Mouse (Mus musculus) heart, embryonic 13.5 days (tissue): Measurements from ENCODE around the gene Tnfsf10. TPM values are rescaled to one million over a fixed set of nuclear protein-coding genes. Genes with fewer than 3 reads are reported as not detected.
"Not testable (repeated sequence)": the region's sequence is repeated elsewhere in the genome, so short reads cannot be mapped to it uniquely, and the experiment has no call there.

Source experiments
- ATAC-seq: fragments of 200-750 bp; cut with Nextera tagmentation; 2 replicates; pipeline ENCODE4 v1.8.0; 2017; ENCODE audit warnings: moderate TSS enrichment; ENCODE audit not compliant: insufficient number of reproducible peaks, low FRiP score, low TSS enrichment; ENCODE audit errors: extremely low read depth
- H3K27ac ChIP-seq: fragments of 300-500 bp; sonication (generic); replicated peaks from 2 replicates; pipeline ENCODE4 v1.5.1; 2015; ENCODE audit warnings: moderate library complexity, mild to moderate bottlenecking, inconsistent platforms
- H3K27me3 ChIP-seq: fragments of 300-500 bp; sonication (generic); replicated peaks from 2 replicates; pipeline ENCODE4 v1.6.1; 2015; ENCODE audit warnings: mild to moderate bottlenecking, inconsistent platforms
- H3K36me3 ChIP-seq: fragments of 300-500 bp; sonication (generic); 2 replicates; pipeline ENCODE4 v1.6.1; 2015; ENCODE audit warnings: mild to moderate bottlenecking, inconsistent platforms
- H3K4me1 ChIP-seq: fragments of 300-500 bp; sonication (generic); 2 replicates; pipeline ENCODE4 v1.6.1; 2015; ENCODE audit warnings: inconsistent platforms
- H3K4me2 ChIP-seq: fragments of 300-500 bp; sonication (generic); 2 replicates; pipeline ENCODE4 v1.6.1; 2015; ENCODE audit warnings: inconsistent platforms, mild to moderate bottlenecking, moderate library complexity
- H3K4me3 ChIP-seq: fragments of 300-500 bp; sonication (generic); 2 replicates; pipeline ENCODE4 v1.5.1; 2015; ENCODE audit warnings: moderate library complexity, mild to moderate bottlenecking, inconsistent platforms
- H3K9ac ChIP-seq: fragments of 300-500 bp; sonication (generic); 2 replicates; pipeline ENCODE4 v1.6.1; 2015; ENCODE audit warnings: inconsistent platforms, mild to moderate bottlenecking, moderate library complexity
- H3K9me3 ChIP-seq: fragments of 300-500 bp; sonication (generic); 2 replicates; pipeline ENCODE4 v1.6.1; 2016; ENCODE audit warnings: inconsistent platforms
- WGBS: fragments of 180-500 bp; shearing (Covaris S2); methylation state at CpG from one replicate; pipeline ENCODE4 v1.1.7; 2015; ENCODE audit warnings: mixed read lengths; 5-methylcytosine and 5-hydroxymethylcytosine counted together
- polyA plus RNA-seq: library from polyadenylated mRNA; unstranded; fragments of >200 nt; fragmentation: Nextera tagmentation; extraction: Ambion mirVana; gene quantifications from 2 replicates; pipeline ENCODE4 v1.2.1, GENCODE M21; 2015

Gene Tnfsf10
- polyA plus RNA-seq, 1 experiment from 2014 or later: 0.31 TPM

DNA sequence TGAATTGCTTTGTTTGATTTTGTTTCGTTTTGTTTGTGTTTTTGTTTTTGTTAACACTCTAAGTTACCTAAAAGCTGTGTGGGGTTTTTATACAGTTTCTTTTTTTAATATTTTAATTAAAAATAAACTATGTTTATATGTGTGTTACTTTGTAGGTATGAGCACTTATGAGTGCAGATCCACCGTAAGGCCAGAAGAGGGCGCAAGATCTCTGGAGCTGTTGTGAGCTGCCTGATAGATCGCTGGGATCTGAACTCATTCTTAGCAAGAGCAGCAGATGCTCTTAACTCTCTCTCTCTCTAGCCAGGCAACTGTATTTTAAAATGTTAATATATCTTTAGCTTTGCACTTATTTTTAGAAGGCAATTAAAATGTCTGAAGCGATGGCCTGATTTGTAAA lies 32.6 kb upstream of the Tnfsf10 start:
- no peak overlapping the region for H3K4me3 ChIP-seq
- H3K9me3 ChIP-seq: no peaks in the 10 kb centered on the region
- no peak overlapping the region for H3K4me2 ChIP-seq
- H3K27me3 ChIP-seq: 0 out of 2 replicates have a peak, but pooled peaks cover 2% of the 10 kb centered on the region
- ATAC-seq: no peak
- no peak overlapping the region for H3K27ac ChIP-seq
- H3K4me1 ChIP-seq: peaks cover 35% of the 10 kb centered on the region
- H3K36me3 ChIP-seq: no peaks in the 10 kb centered on the region
- no peak overlapping the region for H3K9ac ChIP-seq
- WGBS: 87% methylated on average over 5 of the region's 5 CpGs

DNA sequence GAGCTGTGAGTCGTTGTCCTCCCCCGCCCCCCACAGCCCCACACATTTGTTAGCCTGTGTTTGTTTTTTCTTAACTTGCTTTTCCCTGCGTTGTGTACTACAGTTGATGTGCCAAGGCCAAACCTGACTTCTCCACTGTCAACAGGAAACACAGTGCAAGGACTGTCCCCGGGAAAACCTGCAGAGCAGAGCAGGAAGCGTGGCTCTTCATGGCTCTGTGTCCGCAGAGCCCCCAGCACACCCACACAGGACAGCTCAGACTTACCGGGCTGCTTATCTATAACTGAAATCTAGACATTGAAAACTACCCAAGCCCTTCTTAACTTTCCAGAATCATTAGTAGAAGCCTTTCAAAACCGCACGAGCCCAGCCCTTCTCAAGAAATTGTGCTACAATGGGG lies 31.8 kb upstream of the Tnfsf10 start:
- H3K9ac ChIP-seq: no peak overlapping the region
- H3K4me2 ChIP-seq: no peak overlapping the region
- H3K4me1 ChIP-seq: peaks cover 37% of the 10 kb centered on the region
- H3K9me3 ChIP-seq: no peaks in the 10 kb centered on the region
- WGBS: 65% methylated on average over 9 of the region's 9 CpGs
- H3K36me3 ChIP-seq: no peaks in the 10 kb centered on the region
- H3K4me3 ChIP-seq: no peak overlapping the region
- H3K27ac ChIP-seq: no peak overlapping the region
- ATAC-seq: no peak
- H3K27me3 ChIP-seq: 0 out of 2 replicates have a peak, but pooled peaks cover 2% of the 10 kb centered on the region

DNA sequence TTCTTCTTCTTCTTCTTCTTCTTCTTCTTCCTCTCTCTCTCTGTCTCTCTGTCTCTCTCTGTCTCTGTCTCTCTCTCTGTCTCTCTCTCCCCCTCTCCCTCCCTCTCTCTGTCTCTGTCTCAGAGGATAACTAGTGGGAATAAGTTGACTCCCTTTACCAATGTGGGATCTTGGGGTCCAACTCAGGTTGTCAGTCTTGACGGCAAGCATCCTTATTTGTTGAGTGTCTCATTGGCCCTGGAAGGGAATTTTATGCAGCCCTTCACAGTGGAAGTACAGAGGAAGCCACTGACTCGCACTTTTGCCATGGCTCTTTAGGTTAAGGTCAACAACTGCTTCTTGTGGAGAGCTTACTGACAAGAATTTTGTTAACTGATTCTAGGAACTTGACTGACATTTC lies 28.5 kb upstream of the Tnfsf10 start:
- Histone ChIP-seq H3K27me3 (0 out of 2 replicates have a peak, but pooled peaks cover 2% of the 10 kb centered on the region), H3K9ac (no peak overlapping the region), H3K9me3 (no peaks in the 10 kb centered on the region), H3K4me3 (no peak overlapping the region), H3K36me3 (no peaks in the 10 kb centered on the region), H3K27ac (no peak overlapping the region), H3K4me1 (peaks cover 16% of the 10 kb centered on the region), H3K4me2 (no peak overlapping the region)
- no peak for ATAC-seq
- WGBS: 50% methylated on average over 2 of the region's 2 CpGs

- Histone ChIP-seq H3K27me3 (0 out of 2 replicates have a peak, but pooled peaks cover 2% of the 10 kb centered on the region), H3K36me3 (no peaks in the 10 kb centered on the region), H3K9ac (no peak overlapping the region), H3K4me1 (peaks cover 10% of the 10 kb centered on the region), H3K27ac (peak overlapping the region; percentile 20; the same call in 1 of the 2 replicates), H3K4me3 (no peak overlapping the region), H3K9me3 (no peaks in the 10 kb centered on the region), H3K4me2 (no peak overlapping the region)
- ATAC-seq: no peak
- 32% methylated on average over 8 of the region's 8 CpGs for WGBS
These were observed 27.9 kb upstream of the Tnfsf10 start for GRCm38 (mm10) chr3:27288909-27289308.

- WGBS: 80% methylated on average over 5 of the region's 5 CpGs
- ATAC-seq: no peak
These were observed 26.5 kb upstream of the Tnfsf10 start for GRCm38 (mm10) chr3:27290285-27290684.

GRCm38 (mm10) chr3:27290945-27291344 lies 25.9 kb upstream of the Tnfsf10 start:
- not testable (repeated sequence) for H3K27ac ChIP-seq, H3K4me2 ChIP-seq, H3K9ac ChIP-seq, H3K27me3 ChIP-seq, H3K9me3 ChIP-seq, H3K4me3 ChIP-seq, H3K36me3 ChIP-seq, ATAC-seq
- WGBS: 73% methylated on average over 5 of the region's 5 CpGs
- H3K4me1 ChIP-seq: peaks cover 10% of the 10 kb centered on the region

More at GRCm38 (mm10) chr3:27290285-27290684, 26.5 kb upstream of the Tnfsf10 start:
- no peaks in the 10 kb centered on the region for H3K9me3 ChIP-seq
- no peak overlapping the region for H3K9ac ChIP-seq
- no peaks in the 10 kb centered on the region for H3K36me3 ChIP-seq
- no peak overlapping the region for H3K27ac ChIP-seq
- no peak overlapping the region for H3K4me2 ChIP-seq
- H3K27me3 ChIP-seq: 0 out of 2 replicates have a peak, but pooled peaks cover 2% of the 10 kb centered on the region
- no peak overlapping the region for H3K4me3 ChIP-seq
- H3K4me1 ChIP-seq: peaks cover 10% of the 10 kb centered on the region

GRCm38 (mm10) chr3:27291411-27291810 lies 25.4 kb upstream of the Tnfsf10 start:
- not testable (repeated sequence) for H3K36me3 ChIP-seq, ATAC-seq, H3K4me2 ChIP-seq, H3K9me3 ChIP-seq, H3K27me3 ChIP-seq, H3K4me3 ChIP-seq, H3K27ac ChIP-seq, H3K9ac ChIP-seq
- H3K4me1 ChIP-seq: peaks cover 10% of the 10 kb centered on the region
- 78% methylated on average over 4 of the region's 4 CpGs for WGBS

DNA sequence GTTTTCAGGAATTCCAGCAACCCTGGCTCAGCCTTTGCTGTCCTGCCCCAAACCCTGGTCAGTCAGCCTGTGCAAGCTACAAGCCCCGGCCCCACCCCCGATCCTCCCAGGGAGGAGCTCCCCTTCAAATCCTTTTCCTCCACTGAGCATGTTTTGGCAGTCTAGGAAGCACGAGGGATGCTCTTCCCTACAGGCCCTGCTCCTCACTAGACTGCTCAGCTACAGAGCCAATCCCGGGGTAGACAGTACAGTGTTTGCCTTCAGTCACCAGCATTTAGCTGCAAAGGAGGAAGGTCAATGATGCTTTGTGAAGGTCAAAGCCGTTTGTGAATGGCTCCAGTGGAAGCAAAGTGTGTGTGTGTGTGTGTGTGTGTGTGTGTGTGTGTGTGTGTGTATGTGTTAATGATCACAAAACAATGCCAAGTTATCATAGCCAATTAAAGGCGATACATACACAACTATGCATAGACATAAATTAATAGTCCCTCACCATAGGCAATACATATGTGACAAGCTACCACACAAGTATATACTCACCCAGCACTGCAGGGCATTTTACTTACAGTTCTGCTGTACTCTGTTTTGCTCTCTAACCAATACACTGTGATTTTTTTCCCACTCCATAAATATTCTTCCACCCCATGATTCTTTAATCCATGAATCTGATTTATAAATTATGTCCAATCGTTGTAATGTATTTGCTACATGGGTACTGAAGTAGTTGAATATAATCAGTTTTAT lies 23.0 kb upstream of the Tnfsf10 start:
- no peak overlapping the region for H3K4me2 ChIP-seq
- WGBS: 64% methylated on average over 7 of the region's 7 CpGs
- no peak overlapping the region for H3K27ac ChIP-seq
- ATAC-seq: no peak
- no peaks in the 10 kb centered on the region for H3K27me3 ChIP-seq
- H3K4me1 ChIP-seq: peaks cover 5% of the 10 kb centered on the region; the same call in 1 of the 2 replicates
- H3K36me3 ChIP-seq: no peaks in the 10 kb centered on the region
- no peaks in the 10 kb centered on the region for H3K9me3 ChIP-seq
- no peak overlapping the region for H3K9ac ChIP-seq
- no peak overlapping the region for H3K4me3 ChIP-seq

DNA sequence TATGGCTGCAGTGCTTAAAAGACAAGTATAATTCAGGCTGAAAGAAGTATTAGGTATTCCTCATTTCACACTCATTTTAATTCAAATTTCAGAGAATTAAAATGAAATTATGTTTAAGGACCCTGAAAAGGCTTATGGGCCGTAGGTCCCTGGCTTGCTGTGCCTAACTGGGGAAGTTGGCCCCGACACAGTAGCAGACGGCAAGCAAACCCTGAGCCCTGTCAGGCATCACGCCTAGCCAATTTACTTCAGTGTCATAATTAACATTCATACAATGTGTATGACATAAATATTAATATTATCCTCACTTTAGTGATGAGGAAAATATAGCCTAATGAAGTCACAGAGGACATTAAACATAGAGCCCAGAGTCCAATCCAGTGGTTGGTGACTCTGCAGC lies 16.4 kb upstream of the Tnfsf10 start:
- no peak overlapping the region for H3K27ac ChIP-seq

GRCm38 (mm10) chr3:27302339-27303022 lies 14.3 kb upstream of the Tnfsf10 start:
- WGBS: 66% methylated on average over 9 of the region's 9 CpGs
- ATAC-seq: no peak

More for the DNA sequence above, 16.4 kb upstream of the Tnfsf10 start:
- Histone ChIP-seq H3K9ac (no peak overlapping the region), H3K4me2 (no peak overlapping the region), H3K4me3 (no peak overlapping the region), H3K27me3 (no peaks in the 10 kb centered on the region), H3K9me3 (no peaks in the 10 kb centered on the region), H3K4me1 (no peaks in the 10 kb centered on the region), H3K36me3 (no peaks in the 10 kb centered on the region)
- no peak for ATAC-seq
- 80% methylated on average over 4 of the region's 4 CpGs for WGBS

DNA sequence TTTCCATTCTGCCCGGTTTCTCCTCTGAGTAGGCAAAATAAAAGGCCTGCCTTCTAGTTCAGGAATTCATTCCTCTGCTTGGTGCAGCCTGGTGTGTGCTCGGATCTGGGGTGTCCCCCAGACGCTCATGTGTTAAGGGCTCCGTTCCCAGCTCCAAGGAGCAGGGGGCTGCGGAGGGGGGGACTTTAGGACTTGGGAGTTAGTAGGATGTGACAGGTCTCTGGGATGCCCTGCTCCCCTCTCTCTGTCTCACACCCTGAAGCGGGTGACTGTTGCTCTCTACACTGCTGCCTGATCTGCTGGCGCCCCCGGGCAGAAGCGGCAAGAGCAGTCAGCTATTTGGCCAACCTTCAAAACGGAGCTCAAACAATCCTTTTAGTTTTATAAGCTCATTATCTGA lies 10.0 kb upstream of the Tnfsf10 start:
- H3K4me2 ChIP-seq: no peak overlapping the region
- WGBS: 78% methylated on average over 10 of the region's 10 CpGs
- no peak overlapping the region for H3K27ac ChIP-seq
- H3K4me3 ChIP-seq: no peak overlapping the region
- no peaks in the 10 kb centered on the region for H3K36me3 ChIP-seq
- H3K27me3 ChIP-seq: no peaks in the 10 kb centered on the region
- no peak for ATAC-seq
- H3K9me3 ChIP-seq: no peaks in the 10 kb centered on the region
- no peak overlapping the region for H3K9ac ChIP-seq
- no peaks in the 10 kb centered on the region for H3K4me1 ChIP-seq

More at GRCm38 (mm10) chr3:27302339-27303022, 14.3 kb upstream of the Tnfsf10 start:
- no peaks in the 10 kb centered on the region for H3K36me3 ChIP-seq
- no peak overlapping the region for H3K4me3 ChIP-seq
- H3K4me2 ChIP-seq: no peak overlapping the region
- H3K9me3 ChIP-seq: no peaks in the 10 kb centered on the region
- H3K27me3 ChIP-seq: no peaks in the 10 kb centered on the region
- no peak overlapping the region for H3K27ac ChIP-seq
- H3K4me1 ChIP-seq: no peaks in the 10 kb centered on the region
- H3K9ac ChIP-seq: no peak overlapping the region
